Mouse (Mus musculus) intestine, embryonic 15.5 days (tissue): Measurements from ENCODE around the gene Prdx6b. TPM values are rescaled to one million over a fixed set of nuclear protein-coding genes. Genes with fewer than 3 reads are reported as not detected.

Source experiments
- ATAC-seq: fragments of 200-750 bp; cut with Nextera tagmentation; 2 replicates; pipeline ENCODE4 v1.8.0; 2017; ENCODE audit warnings: moderate TSS enrichment, moderate library complexity
- H3K27ac ChIP-seq: fragments of 300-500 bp; sonication (generic); 2 replicates; pipeline ENCODE4 v1.5.1; 2015; ENCODE audit warnings: mild to moderate bottlenecking, inconsistent platforms
- H3K27me3 ChIP-seq: fragments of 300-500 bp; sonication (generic); replicated peaks from 2 replicates; pipeline ENCODE4 v1.6.1; 2015; ENCODE audit warnings: inconsistent platforms
- H3K36me3 ChIP-seq: fragments of 300-500 bp; sonication (generic); 2 replicates; pipeline ENCODE4 v1.6.1; 2015; ENCODE audit warnings: inconsistent platforms
- H3K4me1 ChIP-seq: fragments of 300-500 bp; sonication (generic); replicated peaks from 2 replicates; pipeline ENCODE4 v1.6.1; 2015; ENCODE audit warnings: inconsistent platforms
- H3K4me2 ChIP-seq: fragments of 300-500 bp; sonication (generic); replicated peaks from 2 replicates; pipeline ENCODE4 v1.6.1; 2015; ENCODE audit warnings: mild to moderate bottlenecking, inconsistent platforms
- H3K4me3 ChIP-seq: fragments of 300-500 bp; sonication (generic); replicated peaks from 2 replicates; pipeline ENCODE4 v1.5.1; 2015; ENCODE audit warnings: inconsistent platforms
- H3K9ac ChIP-seq: fragments of 300-500 bp; sonication (generic); 2 replicates; pipeline ENCODE4 v1.6.1; 2015; ENCODE audit warnings: inconsistent platforms
- H3K9me3 ChIP-seq: fragments of 300-500 bp; sonication (generic); 2 replicates; pipeline ENCODE4 v1.6.1; 2016; ENCODE audit warnings: inconsistent platforms
- WGBS: fragments of 180-500 bp; shearing (Covaris S2); methylation state at CpG from one replicate; pipeline ENCODE4 v1.1.7; 2015; 5-methylcytosine and 5-hydroxymethylcytosine counted together
- polyA plus RNA-seq: library from polyadenylated mRNA; unstranded; fragments of >200 nt; fragmentation: Nextera tagmentation; extraction: Ambion mirVana; gene quantifications from 2 replicates; pipeline ENCODE4 v1.2.1, GENCODE M21; 2015

Prdx6b gene
- polyA plus RNA-seq, 1 experiment from 2014 or later, result not detected

DNA sequence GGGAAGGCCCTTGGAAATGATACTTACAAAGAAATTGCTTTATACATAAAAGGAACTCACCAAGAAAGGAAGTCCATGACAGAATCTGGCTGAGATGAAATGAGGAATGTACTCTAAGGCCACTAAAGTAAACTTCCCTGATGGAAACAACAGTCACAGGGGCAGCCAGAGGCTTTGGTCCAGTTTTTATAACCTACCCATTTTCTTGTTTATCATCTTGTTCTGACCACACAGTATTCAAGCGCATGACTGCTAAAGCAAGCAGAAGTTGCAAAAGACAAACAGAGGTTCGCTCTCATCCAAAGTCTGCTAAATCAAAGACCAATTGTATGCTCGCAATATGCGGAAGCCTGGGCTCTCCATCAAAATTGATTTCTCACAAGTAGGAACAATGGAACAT lies 8.5 kb downstream of the Prdx6b start:
- ATAC-seq, result no peak
- WGBS, result 65% methylated on average over 4 of the region's 4 CpGs

DNA sequence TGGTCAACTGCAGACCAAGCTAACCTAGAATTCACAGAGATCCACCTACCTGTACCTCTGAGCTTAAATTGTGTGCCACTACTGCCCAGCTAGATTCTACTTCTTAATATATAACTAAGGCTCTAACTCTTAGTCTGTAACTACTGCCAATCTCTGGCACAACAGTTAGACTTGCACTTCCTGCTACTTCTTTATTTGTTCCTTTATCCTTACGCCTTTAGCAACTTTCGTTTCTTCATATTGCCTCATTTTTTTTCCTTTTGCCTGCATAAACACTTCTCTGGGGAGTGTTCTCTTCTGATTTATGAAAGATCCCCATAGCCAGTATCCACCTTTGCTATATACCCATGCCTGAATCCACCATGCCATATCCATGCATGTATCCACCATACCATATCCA lies 11.7 kb downstream of the Prdx6b start:
- no peak overlapping the region for H3K4me3 ChIP-seq
- H3K27me3 ChIP-seq, result no peaks in the 10 kb centered on the region
- H3K4me1 ChIP-seq, result no peaks in the 10 kb centered on the region
- ATAC-seq, result no peak
- WGBS, result 95% methylated on average over 2 of the region's 2 CpGs
- H3K9ac ChIP-seq, result no peak overlapping the region
- H3K9me3 ChIP-seq, result no peaks in the 10 kb centered on the region
- no peak overlapping the region for H3K4me2 ChIP-seq
- no peak overlapping the region for H3K27ac ChIP-seq
- no peaks in the 10 kb centered on the region for H3K36me3 ChIP-seq

More for the DNA sequence above, 8.5 kb downstream of the Prdx6b start:
- Histone ChIP-seq H3K9ac (no peak overlapping the region), H3K4me3 (no peak overlapping the region), H3K9me3 (no peaks in the 10 kb centered on the region), H3K4me1 (no peaks in the 10 kb centered on the region), H3K27ac (no peak overlapping the region), H3K4me2 (no peak overlapping the region), H3K27me3 (no peaks in the 10 kb centered on the region), H3K36me3 (no peaks in the 10 kb centered on the region)

- ATAC-seq, result no peak
- no peaks in the 10 kb centered on the region for H3K9me3 ChIP-seq
- H3K36me3 ChIP-seq, result no peaks in the 10 kb centered on the region
- H3K4me2 ChIP-seq, result no peak overlapping the region
- no peak overlapping the region for H3K9ac ChIP-seq
- no peaks in the 10 kb centered on the region for H3K4me1 ChIP-seq
- H3K27me3 ChIP-seq, result 0 out of 2 replicates have a peak, but pooled peaks cover 2% of the 10 kb centered on the region
- 95% methylated on average over 3 of the region's 3 CpGs for WGBS
- H3K27ac ChIP-seq, result no peak overlapping the region
- H3K4me3 ChIP-seq, result no peak overlapping the region
These were observed 15.4 kb downstream of the Prdx6b start for GRCm38 (mm10) chr2:80307701-80308100.

DNA sequence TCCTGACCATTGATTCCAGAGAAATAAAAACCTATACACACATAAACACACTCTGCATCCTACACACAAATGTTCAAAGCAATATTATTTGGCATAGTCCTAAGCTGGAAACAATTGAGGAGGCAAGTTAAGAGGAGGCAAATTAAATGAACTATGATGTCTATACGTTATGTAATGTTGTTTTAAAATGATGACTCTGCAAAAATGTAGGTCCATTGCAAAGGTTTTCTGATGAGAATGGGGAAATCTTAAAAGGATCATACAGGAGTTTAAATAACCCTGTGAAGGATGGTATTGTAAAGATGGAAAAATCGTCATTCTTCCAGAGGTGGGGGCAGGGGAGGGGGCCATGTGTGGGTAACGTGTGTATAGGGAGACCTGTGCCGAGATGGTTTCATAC lies 17.5 kb downstream of the Prdx6b start:
- Histone ChIP-seq H3K9me3 (no peaks in the 10 kb centered on the region), H3K9ac (no peak overlapping the region), H3K4me3 (no peak overlapping the region), H3K27ac (no peak overlapping the region), H3K36me3 (no peaks in the 10 kb centered on the region), H3K27me3 (0 out of 2 replicates have a peak, but pooled peaks cover 2% of the 10 kb centered on the region), H3K4me1 (no peaks in the 10 kb centered on the region), H3K4me2 (no peak overlapping the region)
- ATAC-seq, result no peak
- 78% methylated on average over 4 of the region's 4 CpGs for WGBS

DNA sequence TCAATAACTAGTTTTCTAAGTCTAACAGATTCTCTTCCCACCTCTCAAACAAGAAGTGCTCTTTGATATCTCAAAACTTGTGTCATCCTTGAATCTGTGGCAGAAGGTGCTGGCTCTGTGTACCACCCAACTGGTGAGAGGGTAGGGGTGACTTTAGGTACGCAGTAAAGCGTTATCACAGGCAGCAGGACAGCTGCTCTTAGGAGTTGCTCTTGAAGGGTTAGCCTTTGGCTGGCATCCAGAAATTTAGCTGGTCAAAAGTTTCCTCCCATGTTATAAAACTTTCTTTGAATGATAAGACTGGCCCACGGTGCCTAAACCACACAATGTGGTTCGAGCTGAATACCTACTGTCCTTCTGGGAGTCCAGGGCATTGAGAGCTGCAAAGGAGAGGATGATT lies 18.5 kb downstream of the Prdx6b start:
- Histone ChIP-seq H3K4me2 (no peak overlapping the region), H3K36me3 (no peaks in the 10 kb centered on the region), H3K4me1 (no peaks in the 10 kb centered on the region), H3K9ac (no peak overlapping the region), H3K4me3 (no peak overlapping the region), H3K27ac (no peak overlapping the region), H3K9me3 (no peaks in the 10 kb centered on the region), H3K27me3 (0 out of 2 replicates have a peak, but pooled peaks cover 2% of the 10 kb centered on the region)
- no peak for ATAC-seq
- WGBS, result 46% methylated on average over 4 of the region's 4 CpGs

- 81% methylated on average over 4 of the region's 4 CpGs for WGBS
- Histone ChIP-seq H3K27ac (no peak overlapping the region), H3K9me3 (no peaks in the 10 kb centered on the region), H3K4me1 (no peaks in the 10 kb centered on the region), H3K4me3 (no peak overlapping the region), H3K4me2 (no peak overlapping the region), H3K36me3 (no peaks in the 10 kb centered on the region), H3K9ac (no peak overlapping the region), H3K27me3 (0 out of 2 replicates have a peak, but pooled peaks cover 2% of the 10 kb centered on the region)
- no peak for ATAC-seq
These were observed 19.1 kb downstream of the Prdx6b start for GRCm38 (mm10) chr2:80311350-80311749.

- no peak overlapping the region for H3K4me2 ChIP-seq
- no peak overlapping the region for H3K9ac ChIP-seq
- no peaks in the 10 kb centered on the region for H3K9me3 ChIP-seq
- WGBS, result 45% methylated on average over 1 of the region's 1 CpGs
- no peak overlapping the region for H3K4me3 ChIP-seq
- 0 out of 2 replicates have a peak, but pooled peaks cover 2% of the 10 kb centered on the region for H3K27me3 ChIP-seq
- ATAC-seq, result no peak
- H3K27ac ChIP-seq, result no peak overlapping the region
- 0 out of 2 replicates have a peak, but pooled peaks cover 3% of the 10 kb centered on the region for H3K36me3 ChIP-seq
- no peaks in the 10 kb centered on the region for H3K4me1 ChIP-seq
These were observed 21.9 kb downstream of the Prdx6b start for GRCm38 (mm10) chr2:80314201-80314600.

DNA sequence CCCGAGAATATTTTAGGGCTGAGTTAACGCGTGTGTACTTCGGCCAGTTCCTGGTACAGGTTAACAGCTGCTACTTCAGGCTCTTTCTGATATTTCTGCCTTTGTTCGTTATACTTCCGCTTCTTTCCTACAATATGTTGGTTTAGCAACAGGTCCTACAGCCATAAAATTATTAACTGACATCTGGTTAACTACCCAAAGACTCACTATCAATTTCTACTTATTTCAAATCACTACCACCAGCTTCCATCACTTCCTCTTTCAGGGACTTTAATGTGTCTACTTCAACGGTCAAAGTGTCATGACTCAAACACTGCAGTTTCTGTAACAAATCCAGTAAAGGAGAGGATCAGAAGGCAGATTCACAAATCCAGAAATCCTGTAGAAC lies 22.6 kb downstream of the Prdx6b start:
- 31% methylated on average over 7 of the region's 7 CpGs for WGBS

GRCm38 (mm10) chr2:80315242-80316161 lies 23.2 kb downstream of the Prdx6b start, which contains the start of gene Dnajc10:
Dnajc10 (plus strand) TSS chr2:80315466.
- peak within 1 kb of the TSS; percentile 96 for H3K27ac ChIP-seq
- 0 out of 2 replicates have a peak, but pooled peaks cover 2% of the 10 kb centered on the region for H3K27me3 ChIP-seq
- H3K9ac ChIP-seq, result peak within 1 kb of the TSS; percentile 86
- 0 out of 2 replicates have a peak, but pooled peaks cover 3% of the 10 kb centered on the region for H3K36me3 ChIP-seq
- under 1% methylated on average over 69 of the region's 72 CpGs for WGBS
- no peaks in the 10 kb centered on the region for H3K9me3 ChIP-seq
- H3K4me1 ChIP-seq, result no peaks in the 10 kb centered on the region
- peak within 1 kb of the TSS; percentile 92 for H3K4me3 ChIP-seq
- peak; percentile 96 for ATAC-seq
- H3K4me2 ChIP-seq, result peak within 1 kb of the TSS; percentile 67

More for the DNA sequence above, 22.6 kb downstream of the Prdx6b start:
- H3K4me3 ChIP-seq, result peak overlapping the region; percentile 92
- H3K36me3 ChIP-seq, result 0 out of 2 replicates have a peak, but pooled peaks cover 3% of the 10 kb centered on the region
- peak overlapping the region; percentile 86 for H3K9ac ChIP-seq
- H3K27ac ChIP-seq, result peak overlapping the region; percentile 96
- H3K4me2 ChIP-seq, result peak overlapping the region; percentile 67
- ATAC-seq, result peak; percentile 61
- H3K9me3 ChIP-seq, result no peaks in the 10 kb centered on the region
- H3K27me3 ChIP-seq, result 0 out of 2 replicates have a peak, but pooled peaks cover 2% of the 10 kb centered on the region
- H3K4me1 ChIP-seq, result no peaks in the 10 kb centered on the region

DNA sequence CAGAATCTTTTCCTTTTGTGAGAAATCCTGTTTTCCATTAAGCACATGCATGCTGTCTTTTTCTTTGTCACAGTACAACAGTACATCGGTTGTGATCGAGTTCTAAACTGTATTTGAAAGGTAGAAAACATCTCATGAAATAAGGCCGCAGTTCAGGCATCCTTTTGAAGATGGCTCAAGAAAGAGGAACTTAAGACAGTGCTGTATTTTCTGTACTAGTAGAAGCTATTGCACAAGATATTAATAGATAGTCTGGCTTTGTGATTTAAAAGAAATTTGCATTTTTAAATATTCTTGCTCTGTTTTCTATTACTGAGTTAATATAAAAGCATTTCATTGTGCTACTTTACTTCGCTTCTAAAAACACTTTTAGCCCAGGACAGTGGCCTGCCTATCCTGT lies 30.6 kb downstream of the Prdx6b start:
- 93% methylated on average over 4 of the region's 4 CpGs for WGBS
- peaks cover 14% of the 10 kb centered on the region for H3K36me3 ChIP-seq
- H3K9ac ChIP-seq, result no peak overlapping the region
- no peak overlapping the region for H3K4me2 ChIP-seq
- ATAC-seq, result no peak
- no peak overlapping the region for H3K27ac ChIP-seq
- no peaks in the 10 kb centered on the region for H3K4me1 ChIP-seq
- no peaks in the 10 kb centered on the region for H3K27me3 ChIP-seq
- no peak overlapping the region for H3K4me3 ChIP-seq
- no peaks in the 10 kb centered on the region for H3K9me3 ChIP-seq

- peaks cover 19% of the 10 kb centered on the region for H3K36me3 ChIP-seq
- H3K4me1 ChIP-seq, result no peaks in the 10 kb centered on the region
- no peak overlapping the region for H3K4me2 ChIP-seq
- no peak for ATAC-seq
- no peaks in the 10 kb centered on the region for H3K27me3 ChIP-seq
- H3K9me3 ChIP-seq, result no peaks in the 10 kb centered on the region
- H3K27ac ChIP-seq, result no peak overlapping the region
- WGBS, result 92% methylated on average over 2 of the region's 2 CpGs
- H3K9ac ChIP-seq, result no peak overlapping the region
- H3K4me3 ChIP-seq, result no peak overlapping the region
These were observed 33.5 kb downstream of the Prdx6b start for GRCm38 (mm10) chr2:80325779-80326178.

- 89% methylated on average over 6 of the region's 6 CpGs for WGBS
- Histone ChIP-seq H3K4me3 (no peak overlapping the region), H3K36me3 (peaks cover 19% of the 10 kb centered on the region), H3K4me2 (no peak overlapping the region), H3K27me3 (no peaks in the 10 kb centered on the region), H3K9me3 (no peaks in the 10 kb centered on the region), H3K9ac (no peak overlapping the region), H3K4me1 (no peaks in the 10 kb centered on the region), H3K27ac (no peak overlapping the region)
- ATAC-seq, result no peak
These were observed 35.0 kb downstream of the Prdx6b start for GRCm38 (mm10) chr2:80327272-80327671.
